Mouse (Mus musculus) midbrain, embryonic 15.5 days (tissue): ENCODE data around the gene Avil. TPM values are rescaled to one million over a fixed set of nuclear protein-coding genes. Genes with fewer than 3 reads are reported as not detected.
A peak's percentile ranks its signal among the peaks of the same experiment; 100 is the strongest.

Experiments
- ATAC-seq: fragments of 200-750 bp; cut with Nextera tagmentation; replicated peaks from 2 replicates; pipeline ENCODE4 v1.8.0; 2017; ENCODE audit warnings: moderate TSS enrichment
- H3K27ac ChIP-seq: fragments of 300-500 bp; sonication (generic); 2 replicates; pipeline ENCODE4 v1.5.1; 2015; ENCODE audit warnings: mild to moderate bottlenecking, inconsistent platforms
- H3K27me3 ChIP-seq: fragments of 300-500 bp; sonication (generic); replicated peaks from 2 replicates; pipeline ENCODE4 v1.6.1; 2015; ENCODE audit warnings: inconsistent platforms
- H3K36me3 ChIP-seq: fragments of 300-500 bp; sonication (generic); replicated peaks from 2 replicates; pipeline ENCODE4 v1.6.1; 2015; ENCODE audit warnings: inconsistent platforms
- H3K4me1 ChIP-seq: fragments of 300-500 bp; sonication (generic); 2 replicates; pipeline ENCODE4 v1.6.1; 2015; ENCODE audit warnings: inconsistent platforms
- H3K4me2 ChIP-seq: fragments of 300-500 bp; sonication (generic); 2 replicates; pipeline ENCODE4 v1.6.1; 2015; ENCODE audit warnings: inconsistent platforms, mild to moderate bottlenecking, moderate library complexity
- H3K4me3 ChIP-seq: fragments of 300-500 bp; sonication (generic); 2 replicates; pipeline ENCODE4 v1.5.1; 2015; ENCODE audit warnings: mild to moderate bottlenecking, inconsistent platforms
- H3K9ac ChIP-seq: fragments of 300-500 bp; sonication (generic); 2 replicates; pipeline ENCODE4 v1.6.1; 2015; ENCODE audit warnings: mild to moderate bottlenecking, inconsistent platforms
- H3K9me3 ChIP-seq: fragments of 300-500 bp; sonication (generic); 2 replicates; pipeline ENCODE4 v1.6.1; 2016; ENCODE audit warnings: inconsistent platforms
- WGBS: fragments of 180-500 bp; shearing (Covaris S2); methylation state at CpG from one replicate; pipeline ENCODE4 v1.1.7; 2015; ENCODE audit warnings: mixed read lengths; 5-methylcytosine and 5-hydroxymethylcytosine counted together
- polyA plus RNA-seq: library from polyadenylated mRNA; unstranded; fragments of >200 nt; fragmentation: Nextera tagmentation; extraction: Ambion mirVana; gene quantifications from 2 replicates; pipeline ENCODE4 v1.2.1, GENCODE M21; 2015

Gene Avil
- polyA plus RNA-seq, 1 experiment from 2014 or later, result 2.2 TPM

GRCm38 (mm10) chr10:126984189-126985004 lies 16.1 kb upstream of the Avil start:
- Histone ChIP-seq H3K9ac (no peak overlapping the region), H3K4me1 (peaks cover 85% of the 10 kb centered on the region)

GRCm38 (mm10) chr10:126985127-126985526 lies 15.4 kb upstream of the Avil start:
- no peak for ATAC-seq
- no peak overlapping the region for H3K9ac ChIP-seq
- peaks cover 86% of the 10 kb centered on the region for H3K4me1 ChIP-seq
- peak overlapping the region; percentile 17; the same call in 1 of the 2 replicates for H3K27ac ChIP-seq
- H3K4me3 ChIP-seq, result no peak overlapping the region
- no peaks in the 10 kb centered on the region for H3K9me3 ChIP-seq
- no peaks in the 10 kb centered on the region for H3K27me3 ChIP-seq
- 74% methylated on average over 4 of the region's 4 CpGs for WGBS
- H3K36me3 ChIP-seq, result no peaks in the 10 kb centered on the region
- no peak overlapping the region for H3K4me2 ChIP-seq

More at GRCm38 (mm10) chr10:126984189-126985004, 16.1 kb upstream of the Avil start:
- 21% methylated on average over 5 of the region's 5 CpGs for WGBS
- H3K4me2 ChIP-seq, result peak overlapping the region; percentile 8; the same call in 1 of the 2 replicates
- H3K36me3 ChIP-seq, result no peaks in the 10 kb centered on the region
- H3K27ac ChIP-seq, result peak overlapping the region; percentile 31; the same call in 1 of the 2 replicates
- H3K9me3 ChIP-seq, result no peaks in the 10 kb centered on the region
- ATAC-seq, result no peak
- no peak overlapping the region for H3K4me3 ChIP-seq
- H3K27me3 ChIP-seq, result no peaks in the 10 kb centered on the region

- Histone ChIP-seq H3K36me3 (no peaks in the 10 kb centered on the region), H3K27ac (no peak overlapping the region), H3K4me3 (no peak overlapping the region), H3K4me1 (peaks cover 86% of the 10 kb centered on the region), H3K4me2 (no peak overlapping the region), H3K9me3 (no peaks in the 10 kb centered on the region), H3K9ac (no peak overlapping the region), H3K27me3 (no peaks in the 10 kb centered on the region)
- ATAC-seq, result no peak
- WGBS, result 95% methylated on average over 9 of the region's 9 CpGs
These were observed 14.9 kb upstream of the Avil start for GRCm38 (mm10) chr10:126985579-126985978.

GRCm38 (mm10) chr10:126986541-126986961 lies 14.0 kb upstream of the Avil start:
- peak overlapping the region; percentile 53 for H3K27ac ChIP-seq
- no peaks in the 10 kb centered on the region for H3K9me3 ChIP-seq
- H3K9ac ChIP-seq, result 0 out of 2 replicates have a peak overlapping the region, but pooled peaks have one; percentile 0
- peak; percentile 49; the same call in 1 of the 2 replicates for ATAC-seq
- H3K36me3 ChIP-seq, result no peaks in the 10 kb centered on the region
- 49% methylated on average over 4 of the region's 4 CpGs for WGBS
- no peaks in the 10 kb centered on the region for H3K27me3 ChIP-seq
- H3K4me2 ChIP-seq, result no peak overlapping the region
- peaks cover 78% of the 10 kb centered on the region for H3K4me1 ChIP-seq
- H3K4me3 ChIP-seq, result no peak overlapping the region

GRCm38 (mm10) chr10:126987183-126988118 lies 13.1 kb upstream of the Avil start:
- no peak overlapping the region for H3K4me3 ChIP-seq
- 55% methylated on average over 8 of the region's 8 CpGs for WGBS
- H3K36me3 ChIP-seq, result peaks cover 4% of the 10 kb centered on the region; the same call in 1 of the 2 replicates
- H3K9ac ChIP-seq, result no peak overlapping the region
- H3K27ac ChIP-seq, result peak overlapping the region; percentile 53; the same call in 1 of the 2 replicates
- H3K9me3 ChIP-seq, result no peaks in the 10 kb centered on the region
- no peaks in the 10 kb centered on the region for H3K27me3 ChIP-seq
- no peak for ATAC-seq
- peaks cover 69% of the 10 kb centered on the region for H3K4me1 ChIP-seq
- no peak overlapping the region for H3K4me2 ChIP-seq

- ATAC-seq, result no peak
- H3K27ac ChIP-seq, result no peak overlapping the region
- H3K4me1 ChIP-seq, result peaks cover 57% of the 10 kb centered on the region
- no peak overlapping the region for H3K4me2 ChIP-seq
- 77% methylated on average over 5 of the region's 5 CpGs for WGBS
- no peaks in the 10 kb centered on the region for H3K27me3 ChIP-seq
- H3K4me3 ChIP-seq, result no peak overlapping the region
- H3K9ac ChIP-seq, result no peak overlapping the region
- peaks cover 13% of the 10 kb centered on the region; the same call in 1 of the 2 replicates for H3K36me3 ChIP-seq
- no peaks in the 10 kb centered on the region for H3K9me3 ChIP-seq
These were observed 11.9 kb upstream of the Avil start for GRCm38 (mm10) chr10:126988513-126989165.

GRCm38 (mm10) chr10:126990313-126991056 lies 10.0 kb upstream of the Avil start:
- H3K9ac ChIP-seq, result no peak overlapping the region
- H3K27me3 ChIP-seq, result no peaks in the 10 kb centered on the region
- peaks cover 28% of the 10 kb centered on the region; the same call in 1 of the 2 replicates for H3K36me3 ChIP-seq
- no peak overlapping the region for H3K4me3 ChIP-seq
- H3K9me3 ChIP-seq, result no peaks in the 10 kb centered on the region
- H3K27ac ChIP-seq, result peak overlapping the region; percentile 49
- ATAC-seq, result peak; percentile 61
- peaks cover 40% of the 10 kb centered on the region for H3K4me1 ChIP-seq
- no peak overlapping the region for H3K4me2 ChIP-seq
- WGBS, result 62% methylated on average over 7 of the region's 7 CpGs

GRCm38 (mm10) chr10:126991676-126992075 lies 8.8 kb upstream of the Avil start:
- ATAC-seq, result no peak
- no peak overlapping the region for H3K4me3 ChIP-seq
- peaks cover 33% of the 10 kb centered on the region; the same call in 1 of the 2 replicates for H3K36me3 ChIP-seq
- no peak overlapping the region for H3K9ac ChIP-seq
- no peaks in the 10 kb centered on the region for H3K27me3 ChIP-seq
- no peak overlapping the region for H3K4me2 ChIP-seq
- no peaks in the 10 kb centered on the region for H3K9me3 ChIP-seq
- peaks cover 29% of the 10 kb centered on the region for H3K4me1 ChIP-seq
- no peak overlapping the region for H3K27ac ChIP-seq
- WGBS, result 77% methylated on average over 3 of the region's 3 CpGs

- no peak for ATAC-seq
These were observed 6.9 kb upstream of the Avil start for GRCm38 (mm10) chr10:126993621-126994020.

GRCm38 (mm10) chr10:126997340-126998113 lies 3.0 kb upstream of the Avil start:
- no peaks in the 10 kb centered on the region for H3K27me3 ChIP-seq
- H3K9me3 ChIP-seq, result no peaks in the 10 kb centered on the region
- H3K4me3 ChIP-seq, result no peak overlapping the region
- ATAC-seq, result no peak
- no peaks in the 10 kb centered on the region for H3K4me1 ChIP-seq
- no peak overlapping the region for H3K27ac ChIP-seq
- no peak overlapping the region for H3K9ac ChIP-seq
- H3K36me3 ChIP-seq, result peaks cover 48% of the 10 kb centered on the region
- WGBS, result 77% methylated on average over 13 of the region's 13 CpGs
- H3K4me2 ChIP-seq, result no peak overlapping the region

More at GRCm38 (mm10) chr10:126993621-126994020, 6.9 kb upstream of the Avil start:
- Histone ChIP-seq H3K4me1 (peaks cover 10% of the 10 kb centered on the region), H3K36me3 (peaks cover 47% of the 10 kb centered on the region), H3K4me3 (no peak overlapping the region), H3K9me3 (no peaks in the 10 kb centered on the region), H3K9ac (no peak overlapping the region), H3K27me3 (no peaks in the 10 kb centered on the region), H3K4me2 (no peak overlapping the region), H3K27ac (no peak overlapping the region)
- 95% methylated on average over 3 of the region's 3 CpGs for WGBS
